Mouse (Mus musculus) intestine, embryonic 14.5 days (tissue): ENCODE measurements around the gene Abtb1. TPM values are rescaled to one million over a fixed set of nuclear protein-coding genes. Genes with fewer than 3 reads are reported as not detected.
A peak's percentile ranks its signal among the peaks of the same experiment; 100 is the strongest.

Experiments
- ATAC-seq: fragments of 200-750 bp; cut with Nextera tagmentation; replicated peaks from 2 replicates; pipeline ENCODE4 v1.8.0; 2017; ENCODE audit warnings: low read depth, moderate number of reproducible peaks, moderate TSS enrichment, moderate library complexity; ENCODE audit not compliant: low FRiP score, low TSS enrichment
- DNase-seq: peaks from one replicate; pipeline ENCODE4 v3.0.0-alpha.2; 2018; ENCODE audit warnings: low spot score
- H3K27ac ChIP-seq: fragments of 300-500 bp; sonication (generic); 2 replicates; pipeline ENCODE4 v1.5.1; 2014; ENCODE audit warnings: low read depth, mild to moderate bottlenecking, control low read depth
- H3K27me3 ChIP-seq: fragments of 300-500 bp; sonication (generic); replicated peaks from 2 replicates; pipeline ENCODE4 v1.6.1; 2014; ENCODE audit warnings: low read length, control low read depth; ENCODE audit not compliant: control insufficient read depth, insufficient read depth
- H3K36me3 ChIP-seq: fragments of 300-500 bp; sonication (generic); 2 replicates; pipeline ENCODE4 v1.6.1; 2014; ENCODE audit warnings: low read length, control low read depth; ENCODE audit not compliant: control insufficient read depth, insufficient read depth
- H3K4me1 ChIP-seq: fragments of 300-500 bp; sonication (generic); replicated peaks from 2 replicates; pipeline ENCODE4 v1.6.1; 2014; ENCODE audit warnings: low read length, control low read depth, mixed read lengths; ENCODE audit not compliant: control insufficient read depth, insufficient read depth
- H3K4me2 ChIP-seq: fragments of 300-500 bp; sonication (generic); 2 replicates; pipeline ENCODE4 v1.6.1; 2014; ENCODE audit warnings: low read length
- H3K4me3 ChIP-seq: fragments of 300-500 bp; sonication (generic); 2 replicates; pipeline ENCODE4 v1.5.1; 2014; ENCODE audit warnings: low read depth, low read length, control low read depth, mixed read lengths
- H3K9ac ChIP-seq: fragments of 300-500 bp; sonication (generic); 2 replicates; pipeline ENCODE4 v1.6.1; 2014; ENCODE audit warnings: mild to moderate bottlenecking, low read length
- H3K9me3 ChIP-seq: fragments of 300-500 bp; sonication (generic); 2 replicates; pipeline ENCODE4 v1.6.1; 2016; ENCODE audit warnings: low read length, control low read depth; ENCODE audit not compliant: control insufficient read depth
- WGBS: fragments of 180-500 bp; shearing (Covaris S2); extraction: QIAGEN DNeasy Blood & Tissue Kit; methylation state at CpG from one replicate; pipeline ENCODE4 v1.1.7; 2014; 5-methylcytosine and 5-hydroxymethylcytosine counted together
- polyA plus RNA-seq: library from polyadenylated mRNA; unstranded; fragments of >200 nt; fragmentation: Nextera tagmentation; extraction: Ambion mirVana; gene quantifications from 2 replicates; pipeline ENCODE4 v1.2.1, GENCODE M21; 2014

Gene Abtb1
- polyA plus RNA-seq, 1 experiment from 2014 or later: 21.8 TPM

- ATAC-seq (no peak), DNase-seq (no peak)
- Histone ChIP-seq H3K36me3 (peaks cover 7% of the 10 kb centered on the region; the same call in 1 of the 2 replicates), H3K4me3 (no peak overlapping the region), H3K9me3 (no peaks in the 10 kb centered on the region), H3K27ac (no peak overlapping the region), H3K4me2 (no peak overlapping the region), H3K27me3 (no peaks in the 10 kb centered on the region), H3K9ac (no peak overlapping the region), H3K4me1 (peaks cover 14% of the 10 kb centered on the region)
- WGBS: 94% methylated on average over 7 of the region's 7 CpGs
These were observed 3.2 kb upstream of the Abtb1 start for GRCm38 (mm10) chr6:88844901-88845565.

GRCm38 (mm10) chr6:88843781-88844725, 2.3 kb upstream of the Abtb1 start:
- Histone ChIP-seq H3K4me3 (no peak overlapping the region), H3K9me3 (no peaks in the 10 kb centered on the region), H3K27ac (no peak overlapping the region), H3K4me1 (peaks cover 14% of the 10 kb centered on the region), H3K9ac (no peak overlapping the region), H3K4me2 (no peak overlapping the region), H3K36me3 (peaks cover 10% of the 10 kb centered on the region), H3K27me3 (no peaks in the 10 kb centered on the region)
- DNase-seq: no peak
- ATAC-seq: no peak
- WGBS: 77% methylated on average over 9 of the region's 9 CpGs

DNA sequence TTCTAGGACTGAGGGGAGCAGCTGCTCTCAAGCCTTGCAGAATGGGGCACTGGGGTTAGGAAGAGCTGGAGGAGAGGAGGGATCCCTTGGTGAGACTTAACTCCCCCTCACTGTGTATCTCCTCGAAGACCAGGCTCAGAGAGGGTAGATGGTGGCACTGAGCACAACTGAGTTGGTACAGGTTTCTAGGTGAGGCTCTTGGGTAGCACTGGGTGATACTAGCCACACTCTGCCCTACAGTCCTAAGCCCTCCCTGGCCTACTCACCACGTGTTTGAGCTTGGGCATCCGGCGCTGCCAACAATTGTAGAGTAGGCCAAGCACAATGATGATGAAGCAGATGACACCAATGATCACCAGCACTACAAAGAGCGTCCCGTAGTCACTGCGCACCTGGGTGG, 1.5 kb upstream of the Abtb1 start:
- Histone ChIP-seq H3K4me1 (peaks cover 14% of the 10 kb centered on the region), H3K27me3 (no peaks in the 10 kb centered on the region), H3K9me3 (no peaks in the 10 kb centered on the region), H3K4me3 (peak overlapping the region; percentile 76), H3K36me3 (peaks cover 18% of the 10 kb centered on the region), H3K4me2 (peak overlapping the region; percentile 74), H3K9ac (no peak overlapping the region; the same call in 1 of the 2 replicates), H3K27ac (no peak overlapping the region)
- DNase-seq: no peak
- WGBS: 73% methylated on average over 7 of the region's 7 CpGs
- no peak for ATAC-seq

DNA sequence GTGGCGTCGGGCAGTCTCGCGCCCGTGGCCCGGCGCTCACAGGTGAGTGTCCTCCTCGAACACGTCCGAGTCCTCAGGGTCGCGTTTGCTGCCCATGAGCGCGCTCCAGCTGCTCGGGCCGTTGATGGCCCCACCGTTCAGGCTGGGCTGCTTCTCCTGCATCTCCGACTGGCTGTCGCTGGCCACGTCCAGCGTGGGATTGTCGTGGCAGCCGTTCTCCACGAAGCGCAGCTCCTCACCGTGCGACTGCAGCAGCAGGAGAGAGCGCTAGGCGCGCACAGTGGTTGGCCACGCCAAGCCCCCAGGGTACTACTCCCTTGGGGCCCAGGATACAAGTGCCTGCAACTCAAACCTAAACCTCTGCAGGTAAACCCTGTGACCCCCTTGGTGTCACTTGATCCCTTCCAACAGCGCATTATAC, 957 bp upstream of the Abtb1 start:
- H3K36me3 ChIP-seq: peaks cover 18% of the 10 kb centered on the region
- peak overlapping the region; percentile 69 for H3K27ac ChIP-seq
- DNase-seq: no peak
- peak; percentile 1; the same call in 1 of the 2 replicates for ATAC-seq
- peak overlapping the region; percentile 74 for H3K4me2 ChIP-seq
- under 1% methylated on average over 29 of the region's 32 CpGs for WGBS
- no peaks in the 10 kb centered on the region for H3K27me3 ChIP-seq
- H3K9me3 ChIP-seq: no peaks in the 10 kb centered on the region
- peak overlapping the region; percentile 61 for H3K9ac ChIP-seq
- peak overlapping the region; percentile 76 for H3K4me3 ChIP-seq
- H3K4me1 ChIP-seq: peaks cover 14% of the 10 kb centered on the region

- DNase-seq (no peak), ATAC-seq (no peak)
- Histone ChIP-seq H3K4me2 (peak overlapping the region; percentile 94), H3K36me3 (peaks cover 27% of the 10 kb centered on the region), H3K27ac (peak overlapping the region; percentile 75), H3K4me3 (peak overlapping the region; percentile 76), H3K9me3 (no peaks in the 10 kb centered on the region), H3K4me1 (peaks cover 14% of the 10 kb centered on the region), H3K9ac (peak overlapping the region; percentile 81), H3K27me3 (no peaks in the 10 kb centered on the region)
- WGBS: 0% methylated on average over 22 of the region's 22 CpGs
These were observed 337 bp downstream of the Abtb1 start for GRCm38 (mm10) chr6:88841514-88841780.

DNA sequence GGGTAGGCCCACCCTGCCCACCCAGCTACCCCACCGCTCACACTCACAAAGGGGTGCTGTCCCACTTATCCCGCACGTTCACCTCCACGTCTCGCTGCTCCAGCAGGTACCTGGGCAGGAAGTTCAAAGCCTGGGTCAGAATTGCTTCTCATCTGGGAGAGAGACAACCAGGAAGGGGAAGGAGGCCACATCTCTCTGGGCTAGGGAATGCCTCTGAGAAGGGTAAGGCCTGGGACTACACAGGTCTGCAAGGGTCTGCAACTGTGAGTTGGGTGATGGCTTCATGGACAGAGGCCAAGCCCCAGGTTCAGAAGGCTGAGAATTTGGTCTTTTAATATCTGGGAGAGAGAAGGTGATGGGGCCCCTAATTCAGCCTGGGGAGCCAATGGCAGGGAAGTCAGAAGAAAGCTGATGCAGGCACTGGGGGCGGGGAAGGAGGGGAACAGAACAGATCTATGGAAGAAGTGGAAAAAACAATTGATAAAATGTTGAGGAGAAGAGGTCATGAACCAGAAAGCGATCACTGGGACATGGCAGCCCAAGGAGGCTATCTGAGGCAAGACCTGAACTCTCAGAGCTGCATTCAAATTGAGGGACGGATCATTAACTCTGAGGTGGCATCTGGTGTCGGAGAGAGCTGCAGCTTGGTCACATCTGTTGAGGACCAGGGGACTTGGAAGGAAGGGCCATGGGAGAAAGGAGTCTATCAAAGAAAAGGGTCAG, 832 bp downstream of the Abtb1 start:
- no peaks in the 10 kb centered on the region for H3K27me3 ChIP-seq
- WGBS: 53% methylated on average over 9 of the region's 9 CpGs
- H3K27ac ChIP-seq: peak overlapping the region; percentile 75
- peak overlapping the region; percentile 94 for H3K4me2 ChIP-seq
- no peak for ATAC-seq
- peak overlapping the region; percentile 81 for H3K9ac ChIP-seq
- H3K9me3 ChIP-seq: no peaks in the 10 kb centered on the region
- H3K4me1 ChIP-seq: peaks cover 14% of the 10 kb centered on the region
- H3K4me3 ChIP-seq: peak overlapping the region; percentile 76
- no peak for DNase-seq
- H3K36me3 ChIP-seq: peaks cover 32% of the 10 kb centered on the region

GRCm38 (mm10) chr6:88840211-88840610, 1.6 kb downstream of the Abtb1 start:
- Histone ChIP-seq H3K27me3 (no peaks in the 10 kb centered on the region), H3K27ac (no peak overlapping the region), H3K4me2 (no peak overlapping the region), H3K9ac (no peak overlapping the region), H3K4me1 (peaks cover 14% of the 10 kb centered on the region), H3K9me3 (no peaks in the 10 kb centered on the region), H3K4me3 (no peak overlapping the region), H3K36me3 (peaks cover 39% of the 10 kb centered on the region)
- 72% methylated on average over 3 of the region's 3 CpGs for WGBS
- DNase-seq (no peak), ATAC-seq (no peak)

DNA sequence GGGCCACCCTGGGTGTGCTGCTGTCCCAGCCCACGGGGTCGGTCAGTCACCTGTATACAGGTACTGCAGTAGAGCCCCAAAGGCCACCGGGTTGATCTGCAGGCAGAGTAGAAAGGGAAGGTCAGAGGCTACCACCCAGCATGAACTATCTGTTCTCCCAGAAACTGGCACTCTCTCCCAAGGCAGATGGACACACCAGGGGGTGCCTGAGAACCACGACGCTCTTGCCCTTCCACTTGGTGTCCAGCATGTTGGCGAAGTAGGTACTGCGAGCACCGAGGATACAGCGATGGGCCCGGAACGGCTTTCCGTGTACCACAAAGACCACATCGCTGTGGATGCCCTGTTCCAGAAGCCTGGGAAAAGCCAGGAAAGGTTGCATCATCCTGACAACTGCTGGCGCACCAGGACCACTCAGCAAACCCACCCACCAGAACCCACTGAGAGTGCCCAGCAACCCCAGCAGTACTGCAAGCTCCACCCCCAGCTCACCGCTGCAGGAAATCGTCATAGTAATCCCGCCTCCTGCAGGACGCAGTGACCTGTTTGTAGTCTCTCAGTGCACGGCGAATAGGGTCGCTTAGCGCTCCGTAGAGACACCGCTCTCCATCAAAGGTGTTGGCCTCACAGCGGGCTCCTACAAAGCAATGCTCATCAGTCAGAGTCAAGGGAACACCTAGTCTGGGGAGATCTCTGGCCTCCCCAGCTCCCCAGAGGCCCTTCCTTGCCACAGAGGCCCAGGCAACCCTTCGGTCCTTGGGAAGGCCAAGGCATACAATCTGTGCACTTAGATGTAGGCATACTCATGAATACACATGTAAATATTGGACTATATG, 2.4 kb downstream of the Abtb1 start:
- no peak overlapping the region for H3K27ac ChIP-seq
- no peaks in the 10 kb centered on the region for H3K27me3 ChIP-seq
- peaks cover 39% of the 10 kb centered on the region for H3K36me3 ChIP-seq
- no peak overlapping the region for H3K9ac ChIP-seq
- no peak for ATAC-seq
- H3K4me2 ChIP-seq: no peak overlapping the region
- DNase-seq: no peak
- H3K9me3 ChIP-seq: no peaks in the 10 kb centered on the region
- WGBS: 83% methylated on average over 26 of the region's 26 CpGs
- H3K4me3 ChIP-seq: no peak overlapping the region
- peaks cover 14% of the 10 kb centered on the region for H3K4me1 ChIP-seq
